Mouse (Mus musculus) ES-E14 (cell line): Measurements from ENCODE around the gene Ccl3.

Experiments used
- CHD2 ChIP-seq: IDR thresholded peaks from 2 replicates; pipeline ENCODE4 v1.6.1; 2014; ENCODE audit warnings: mild to moderate bottlenecking, low read depth, low read length, inconsistent platforms
- HCFC1 ChIP-seq: IDR thresholded peaks from 2 replicates; pipeline ENCODE4 v1.6.1; 2012; ENCODE audit warnings: low read length, inconsistent platforms, borderline replicate concordance; ENCODE audit not compliant: insufficient read depth
- MAFK ChIP-seq: IDR thresholded peaks from 2 replicates; pipeline ENCODE4 v1.6.1; 2014; ENCODE audit warnings: mild to moderate bottlenecking, low read depth, low read length, inconsistent platforms; ENCODE audit not compliant: insufficient read depth
- ZC3H11A ChIP-seq: IDR thresholded peaks from 2 replicates; pipeline ENCODE4 v1.6.1; 2012; ENCODE audit warnings: low read depth, mild to moderate bottlenecking, inconsistent platforms, low read length, borderline replicate concordance
- ZNF384 ChIP-seq: IDR thresholded peaks from 2 replicates; pipeline ENCODE4 v1.6.1; 2012; ENCODE audit warnings: low read depth, low read length, inconsistent platforms

DNA sequence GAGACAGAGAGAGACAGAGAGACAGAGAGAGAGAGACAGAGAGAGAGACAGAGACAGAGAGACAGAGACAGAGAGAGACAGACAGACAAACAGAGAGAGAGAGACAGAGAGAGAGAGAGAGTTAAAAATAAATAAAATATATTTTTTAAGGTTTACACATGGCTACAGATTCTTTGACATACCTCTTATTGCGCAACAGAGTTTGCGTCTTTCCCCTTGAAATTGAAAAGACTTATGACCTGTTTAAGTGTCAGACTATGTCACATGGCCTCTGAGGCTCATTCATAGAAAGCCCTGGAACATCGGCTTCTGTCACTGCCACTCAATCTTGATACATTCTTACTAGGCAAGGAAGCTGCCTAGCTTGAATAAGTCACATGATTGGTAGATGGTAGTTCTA lies 45.8 kb downstream of the Ccl3 start:
- TF ChIP-seq MAFK (no peak), ZC3H11A (no peak), HCFC1 (no peak), CHD2 (no peak), ZNF384 (no peak)
